Mouse (Mus musculus) stomach, embryonic 14.5 days (tissue): ENCODE results near the gene Vti1a. TPM values are rescaled to one million over a fixed set of nuclear protein-coding genes. Genes with fewer than 3 reads are reported as not detected.

Experiments
- ATAC-seq: fragments of 200-750 bp; cut with Nextera tagmentation; 2 replicates; pipeline ENCODE4 v1.8.0; 2017; ENCODE audit warnings: low read depth, moderate TSS enrichment; ENCODE audit not compliant: insufficient number of reproducible peaks, insufficient read depth, low FRiP score
- H3K27ac ChIP-seq: fragments of 300-500 bp; sonication (generic); 2 replicates; pipeline ENCODE4 v1.5.1; 2014; ENCODE audit warnings: mild to moderate bottlenecking, low read length, moderate library complexity, mixed read lengths
- H3K27me3 ChIP-seq: fragments of 300-500 bp; sonication (generic); 2 replicates; pipeline ENCODE4 v1.6.1; 2014; ENCODE audit warnings: low read length, control low read depth, mixed read lengths; ENCODE audit not compliant: control insufficient read depth, insufficient read depth
- H3K36me3 ChIP-seq: fragments of 300-500 bp; sonication (generic); 2 replicates; pipeline ENCODE4 v1.6.1; 2014; ENCODE audit warnings: mild to moderate bottlenecking, control low read depth, low read length, moderate library complexity, mixed read lengths; ENCODE audit not compliant: control insufficient read depth, insufficient read depth
- H3K4me1 ChIP-seq: fragments of 300-500 bp; sonication (generic); 2 replicates; pipeline ENCODE4 v1.6.1; 2014; ENCODE audit warnings: low read length, control low read depth, mixed read lengths; ENCODE audit not compliant: control insufficient read depth, insufficient read depth
- H3K4me2 ChIP-seq: fragments of 300-500 bp; sonication (generic); replicated peaks from 2 replicates; pipeline ENCODE4 v1.6.1; 2014; ENCODE audit warnings: low read depth, low read length, control low read depth
- H3K4me3 ChIP-seq: fragments of 300-500 bp; sonication (generic); 2 replicates; pipeline ENCODE4 v1.5.1; 2014; ENCODE audit warnings: low read depth, low read length, control low read depth
- H3K9ac ChIP-seq: fragments of 300-500 bp; sonication (generic); replicated peaks from 2 replicates; pipeline ENCODE4 v1.6.1; 2014; ENCODE audit warnings: low read depth, mild to moderate bottlenecking, control low read depth, low read length, moderate library complexity, mixed read lengths
- H3K9me3 ChIP-seq: fragments of 300-500 bp; sonication (generic); 2 replicates; pipeline ENCODE4 v1.6.1; 2016; ENCODE audit warnings: low read depth, low read length, control low read depth; ENCODE audit not compliant: control insufficient read depth
- WGBS: fragments of 180-500 bp; shearing (Covaris S2); extraction: QIAGEN DNeasy Blood & Tissue Kit; methylation state at CpG from one replicate; pipeline ENCODE4 v1.1.7; 2014; 5-methylcytosine and 5-hydroxymethylcytosine counted together
- polyA plus RNA-seq: library from polyadenylated mRNA; unstranded; fragments of >200 nt; fragmentation: Nextera tagmentation; extraction: Ambion mirVana; gene quantifications from 2 replicates; pipeline ENCODE4 v1.2.1, GENCODE M21; 2014

Vti1a gene
- polyA plus RNA-seq, 1 experiment from 2014 or later = 27.2 TPM

- ATAC-seq = no peak
- 52% methylated on average over 5 of the region's 5 CpGs for WGBS
Measured at GRCm38 (mm10) chr19:55662521-55663223, 346.6 kb downstream of the Vti1a start.

GRCm38 (mm10) chr19:55667787-55668186 is 351.7 kb downstream of the Vti1a start:
- no peaks in the 10 kb centered on the region for H3K27me3 ChIP-seq
- no peaks in the 10 kb centered on the region for H3K36me3 ChIP-seq
- no peak for ATAC-seq
- no peak overlapping the region for H3K27ac ChIP-seq
- 73% methylated on average over 9 of the region's 9 CpGs for WGBS
- no peaks in the 10 kb centered on the region for H3K4me1 ChIP-seq
- no peak overlapping the region for H3K4me3 ChIP-seq
- H3K4me2 ChIP-seq = no peak overlapping the region
- no peak overlapping the region for H3K9ac ChIP-seq
- H3K9me3 ChIP-seq = no peaks in the 10 kb centered on the region

More at GRCm38 (mm10) chr19:55662521-55663223, 346.6 kb downstream of the Vti1a start:
- no peak overlapping the region for H3K27ac ChIP-seq
- H3K9me3 ChIP-seq = no peaks in the 10 kb centered on the region
- no peaks in the 10 kb centered on the region for H3K36me3 ChIP-seq
- H3K27me3 ChIP-seq = no peaks in the 10 kb centered on the region
- H3K4me2 ChIP-seq = no peak overlapping the region
- H3K9ac ChIP-seq = no peak overlapping the region
- no peak overlapping the region for H3K4me3 ChIP-seq
- H3K4me1 ChIP-seq = no peaks in the 10 kb centered on the region

- WGBS = 38% methylated on average over 9 of the region's 9 CpGs
- ATAC-seq = no peak
Measured at GRCm38 (mm10) chr19:55668896-55669295, 352.8 kb downstream of the Vti1a start.

More at GRCm38 (mm10) chr19:55668896-55669295, 352.8 kb downstream of the Vti1a start:
- H3K9me3 ChIP-seq = no peaks in the 10 kb centered on the region
- H3K27me3 ChIP-seq = no peaks in the 10 kb centered on the region
- H3K36me3 ChIP-seq = no peaks in the 10 kb centered on the region
- H3K9ac ChIP-seq = no peak overlapping the region
- no peak overlapping the region for H3K4me2 ChIP-seq
- no peak overlapping the region for H3K27ac ChIP-seq
- H3K4me1 ChIP-seq = no peaks in the 10 kb centered on the region
- no peak overlapping the region for H3K4me3 ChIP-seq

Other genes with a start within 250 kb of the Vti1a start
- 16.6 and 17.7 TPM in 2 replicates for gene Gpam, start 189.1 kb upstream of the Vti1a start, polyA plus RNA-seq
- gene Tectb, start 135.6 kb upstream of the Vti1a start, polyA plus RNA-seq = 0.11 and 0.12 TPM in 2 replicates
- gene Gucy2g, start 75.1 kb upstream of the Vti1a start, polyA plus RNA-seq = not detected in 2 replicates
- 58.7 and 62.9 TPM in 2 replicates for gene Acsl5, start 64.4 kb upstream of the Vti1a start, polyA plus RNA-seq
- gene Zdhhc6, start 263 bp upstream of the Vti1a start, polyA plus RNA-seq = 96.2 and 104 TPM in 2 replicates